Mouse (Mus musculus) cerebellum, adult 8-10 months (tissue): ENCODE results near the gene Tpsg1.

ENCODE experiments used
- DNase-seq: peaks from one replicate; pipeline ENCODE4 v3.0.0; 2022

Tpsg1 gene

GRCm38 (mm10) chr17:25408302-25408999 lies 39.4 kb downstream of the Tpsg1 start:
- no peak for DNase-seq

- no peak for DNase-seq
These were observed 40.5 kb downstream of the Tpsg1 start for GRCm38 (mm10) chr17:25409621-25410020.

- DNase-seq = no peak
These were observed 41.1 kb downstream of the Tpsg1 start for GRCm38 (mm10) chr17:25410180-25410579.

- no peak for DNase-seq
These were observed 41.7 kb downstream of the Tpsg1 start for GRCm38 (mm10) chr17:25410786-25411185.

- DNase-seq = no peak
These were observed 42.2 kb downstream of the Tpsg1 start for GRCm38 (mm10) chr17:25411251-25411650.

- DNase-seq = no peak
These were observed 45.1 kb downstream of the Tpsg1 start for GRCm38 (mm10) chr17:25414209-25414608.

GRCm38 (mm10) chr17:25414917-25415316 lies 45.8 kb downstream of the Tpsg1 start:
- DNase-seq = no peak

- no peak for DNase-seq
These were observed 46.4 kb downstream of the Tpsg1 start for GRCm38 (mm10) chr17:25415421-25415913.

- DNase-seq = no peak
These were observed 47.1 kb downstream of the Tpsg1 start for GRCm38 (mm10) chr17:25416219-25416618.

- no peak for DNase-seq
These were observed 48.9 kb downstream of the Tpsg1 start for GRCm38 (mm10) chr17:25417990-25418389.

- DNase-seq = no peak
These were observed 49.9 kb downstream of the Tpsg1 start for GRCm38 (mm10) chr17:25418926-25419325.

- DNase-seq = no peak
These were observed 51.9 kb downstream of the Tpsg1 start for GRCm38 (mm10) chr17:25420998-25421397.
